Mouse (Mus musculus): Measurements from ENCODE around the gene Avpr1a.

DNA sequence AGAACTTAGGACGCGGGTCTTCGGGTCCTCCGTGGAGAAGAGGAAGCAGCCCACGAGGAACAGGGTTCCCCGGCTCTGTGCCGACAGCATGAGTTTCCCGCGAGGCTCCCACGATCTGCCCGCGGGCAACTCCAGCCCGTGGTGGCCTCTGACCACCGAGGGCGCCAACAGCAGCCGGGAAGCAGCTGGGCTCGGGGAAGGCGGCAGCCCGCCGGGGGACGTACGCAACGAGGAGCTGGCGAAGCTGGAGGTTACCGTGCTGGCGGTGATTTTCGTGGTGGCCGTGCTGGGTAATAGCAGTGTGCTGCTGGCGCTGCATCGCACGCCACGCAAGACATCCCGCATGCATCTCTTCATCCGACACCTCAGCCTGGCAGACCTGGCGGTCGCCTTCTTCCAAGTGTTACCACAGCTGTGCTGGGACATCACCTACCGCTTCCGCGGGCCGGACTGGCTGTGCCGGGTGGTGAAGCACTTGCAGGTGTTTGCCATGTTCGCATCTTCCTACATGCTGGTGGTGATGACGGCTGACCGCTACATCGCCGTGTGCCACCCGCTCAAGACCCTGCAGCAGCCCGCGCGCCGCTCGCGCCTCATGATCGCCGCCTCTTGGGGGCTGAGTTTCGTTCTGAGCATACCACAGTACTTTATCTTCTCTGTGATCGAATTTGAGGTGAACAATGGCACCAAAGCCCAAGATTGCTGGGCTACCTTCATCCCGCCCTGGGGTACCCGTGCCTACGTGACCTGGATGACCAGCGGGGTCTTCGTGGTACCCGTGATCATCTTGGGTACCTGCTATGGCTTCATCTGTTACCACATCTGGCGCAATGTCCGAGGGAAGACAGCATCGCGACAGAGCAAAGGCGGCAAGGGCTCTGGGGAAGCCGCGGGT, 665 bp downstream of the Avpr1a start:
- TF ChIP-seq POLR2A (IDR thresholded peaks at IDR 0.05; ENCODE audit: extremely low read depth, insufficient read depth, low read length) (no peak), CTCF (IDR thresholded peaks at IDR 0.05; ENCODE audit: low read depth, low read length) (no peak)

Measured in liver, adult 2 months (tissue).